Mouse (Mus musculus): ENCODE results near the gene Tap1.
"Not testable (repeated sequence)": the region's sequence is repeated elsewhere in the genome, so short reads cannot be mapped to it uniquely, and the experiment has no call there.

The Tap1 gene

DNA sequence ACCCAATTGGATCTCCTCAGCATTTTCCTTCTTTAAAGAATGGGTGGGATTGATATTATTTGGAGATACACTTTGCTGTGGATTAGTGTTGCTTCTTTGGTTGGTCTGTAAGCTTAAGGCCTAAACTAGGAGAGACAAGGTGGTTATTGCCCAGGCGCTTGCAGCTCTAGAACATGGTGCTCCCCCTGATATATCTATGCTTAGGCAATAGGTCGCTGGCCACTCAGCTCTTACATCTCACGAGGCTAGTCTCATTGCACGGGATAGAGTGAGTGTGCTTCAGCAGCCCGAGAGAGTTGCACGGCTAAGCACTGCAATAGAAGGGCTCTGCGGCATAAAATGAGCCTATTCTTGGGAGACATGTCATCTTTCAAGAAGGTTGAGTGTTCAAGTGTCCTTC, 44.7 kb downstream of the Tap1 start:
- not testable (repeated sequence) for DNase-seq (ENCODE audit: low spot score in 2 of 2)

DNA sequence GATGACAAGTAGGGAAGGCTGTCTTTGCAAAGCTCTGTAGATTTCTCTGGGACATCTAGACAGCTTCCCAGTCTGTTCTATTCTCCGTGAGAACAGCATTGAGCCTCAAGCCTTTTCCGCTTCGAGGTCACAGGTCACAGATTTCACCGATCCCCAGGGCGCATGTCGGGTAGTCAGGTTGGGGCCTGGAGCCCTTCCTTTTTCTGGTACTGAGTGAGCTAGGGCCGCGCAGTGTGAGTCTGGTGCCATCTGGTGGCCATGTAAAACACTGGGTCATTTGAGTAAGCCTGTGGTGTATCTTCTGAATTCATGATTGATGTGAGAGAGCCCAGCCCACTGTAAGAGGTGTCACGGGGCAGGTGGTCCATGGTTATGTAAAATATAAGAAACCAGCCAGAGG, 47.6 kb downstream of the Tap1 start:
- DNase-seq (ENCODE audit: low spot score in 2 of 2): peak; percentile 38 to 62

GRCm38 (mm10) chr17:34236691-34237090, 49.3 kb downstream of the Tap1 start:
- no peak for DNase-seq (ENCODE audit: low spot score in 2 of 2)

DNA sequence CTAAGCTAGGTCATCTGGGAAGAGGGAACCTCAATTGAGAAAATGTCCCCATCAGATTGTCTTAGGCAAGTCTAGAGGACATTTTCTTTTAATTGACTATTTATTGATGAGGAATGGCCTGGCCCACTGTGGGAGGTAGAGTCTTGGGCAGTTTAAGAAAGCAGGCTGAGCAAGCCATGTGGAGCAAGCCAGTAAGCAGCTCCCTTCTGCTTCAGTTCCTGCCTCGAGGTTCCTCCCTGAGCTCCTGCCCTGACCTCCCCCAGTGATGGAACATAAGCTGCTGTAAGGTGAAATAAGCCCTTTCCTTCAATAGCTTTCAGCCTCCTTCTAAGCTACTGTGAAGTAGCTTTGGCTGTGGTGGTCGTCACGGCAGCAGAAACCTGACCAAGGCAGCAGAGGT, 50.4 kb downstream of the Tap1 start:
- no peak for DNase-seq (ENCODE audit: low spot score in 2 of 2)

DNA sequence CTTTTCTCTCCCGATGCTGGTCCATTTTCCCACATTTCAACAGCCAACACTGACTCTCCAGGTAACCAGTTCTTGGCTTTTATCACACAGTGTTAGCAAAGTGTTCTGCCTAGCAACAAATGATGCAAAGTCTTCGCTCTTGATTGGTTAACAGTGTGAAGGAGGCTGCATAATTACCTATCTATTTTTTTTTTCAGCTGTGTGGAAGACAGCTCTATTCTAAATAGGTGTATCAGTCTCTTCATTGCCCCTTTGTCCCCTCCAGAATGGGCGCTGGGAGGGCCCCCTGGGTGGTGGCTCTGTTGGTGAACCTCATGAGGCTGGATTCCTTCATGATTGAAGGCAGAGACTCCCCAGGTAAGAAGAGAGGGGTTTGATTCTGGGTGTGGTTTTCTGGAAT, 51.4 kb downstream of the Tap1 start, which contains the start of gene H2-Ob:
TSS of gene H2-Ob (plus strand) at position 198 of the 400 bp plus-strand sequence.
- DNase-seq (ENCODE audit: low spot score in 2 of 2): peak in 1 of 2 experiments; percentile 11

- DNase-seq (ENCODE audit: low spot score in 2 of 2): no peak
Measured at GRCm38 (mm10) chr17:34239601-34240041, 52.3 kb downstream of the Tap1 start.

- no peak for DNase-seq (ENCODE audit: low spot score in 2 of 2)
Measured at GRCm38 (mm10) chr17:34240366-34240765, 53.0 kb downstream of the Tap1 start.

DNA sequence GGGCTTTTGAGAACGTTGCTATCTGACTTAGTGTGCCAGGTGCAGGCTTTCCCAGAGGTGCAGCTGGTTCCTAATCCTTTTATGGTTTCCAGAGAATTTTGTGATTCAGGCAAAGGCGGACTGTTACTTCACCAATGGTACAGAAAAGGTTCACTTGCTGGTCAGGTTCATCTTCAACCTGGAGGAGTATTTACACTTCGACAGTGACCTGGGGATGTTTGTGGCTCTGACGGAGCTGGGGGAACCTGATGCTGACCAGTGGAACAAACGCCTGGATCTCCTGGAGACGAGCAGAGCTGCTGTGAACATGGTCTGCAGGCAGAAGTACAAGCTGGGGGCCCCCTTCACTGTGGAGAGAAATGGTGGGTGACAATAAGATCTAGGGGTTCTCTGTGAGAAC, 53.6 kb downstream of the Tap1 start:
- peak in 1 of 2 experiments; percentile 13 for DNase-seq (ENCODE audit: low spot score in 2 of 2)

GRCm38 (mm10) chr17:34244656-34245055, 57.3 kb downstream of the Tap1 start:
- no peak for DNase-seq (ENCODE audit: low spot score in 2 of 2)
